Mouse (Mus musculus) layer of hippocampus, postnatal 10 days (tissue): ENCODE results near the gene 4833439L19Rik. TPM values are rescaled to one million over a fixed set of nuclear protein-coding genes. Genes with fewer than 3 reads are reported as not detected.

ENCODE experiments used
- DNase-seq, 2 experiments: peaks; one replicate each; pipeline ENCODE4 v3.0.0; 2021; ENCODE audit warnings: low spot score in 2 of 2
- microRNA-seq, 2 experiments: library from miRNA; unstranded; fragments of <30 nt; microRNA quantifications; one replicate each; pipeline ENCODE4 v1.2.0; 2021
- total RNA-seq, 2 experiments: library from RNA; stranded (reverse); gene quantifications; 2 replicates each; pipeline ENCODE4 v1.2.3; 2021

Gene 4833439L19Rik
- total RNA-seq, 2 experiments from 2014 or later: 165 to 183 TPM

- DNase-seq: no peak
These were observed 33.1 kb downstream of the 4833439L19Rik start for GRCm38 (mm10) chr13:54532134-54532533.

- no peak for DNase-seq
These were observed 38.1 kb downstream of the 4833439L19Rik start for GRCm38 (mm10) chr13:54527140-54527539.

- no peak for DNase-seq
These were observed 44.1 kb downstream of the 4833439L19Rik start for GRCm38 (mm10) chr13:54521181-54521580.

GRCm38 (mm10) chr13:54520221-54520620, 45.0 kb downstream of the 4833439L19Rik start:
- no peak for DNase-seq

GRCm38 (mm10) chr13:54505920-54506319, 59.3 kb downstream of the 4833439L19Rik start:
- DNase-seq: no peak

- no peak for DNase-seq
These were observed 60.5 kb downstream of the 4833439L19Rik start for GRCm38 (mm10) chr13:54504611-54505260.

- peak; percentile 60 to 75 for DNase-seq
These were observed 61.4 kb downstream of the 4833439L19Rik start, which contains the start of gene Simc1 for GRCm38 (mm10) chr13:54503604-54504521. Simc1 (plus strand) TSS chr13:54503779.

- no peak for DNase-seq
These were observed 62.0 kb downstream of the 4833439L19Rik start for GRCm38 (mm10) chr13:54503278-54503603.

GRCm38 (mm10) chr13:54501957-54502690, 63.1 kb downstream of the 4833439L19Rik start:
- DNase-seq: no peak

GRCm38 (mm10) chr13:54501352-54501751, 63.9 kb downstream of the 4833439L19Rik start:
- DNase-seq: no peak

Small RNA genes within 50 kb of the gene (microRNA-seq; reads per million reads assigned to microRNA genes)
- gene Gm24195: 0 reads per million in 2 experiments

Other genes starting within 250 kb of the 4833439L19Rik start
- 100 to 1,000 TPM; 686 to 743 TPM for gene Cplx2, start 194.1 kb downstream of the 4833439L19Rik start, total RNA-seq
- 10 to 100 TPM; 44.7 TPM for gene Thoc3, start 96.6 kb downstream of the 4833439L19Rik start, total RNA-seq
- gene Simc1, start 61.7 kb downstream of the 4833439L19Rik start, total RNA-seq: 10 to 100 TPM; 20.5 to 20.7 TPM
- gene Arl10, start 9.6 kb upstream of the 4833439L19Rik start, total RNA-seq: 10 to 100 TPM; 49.6 to 49.9 TPM
- gene Nop16, start 24.7 kb upstream of the 4833439L19Rik start, total RNA-seq: 10 to 100 TPM; 34.2 to 36.6 TPM
- gene Higd2a, start 24.8 kb upstream of the 4833439L19Rik start, total RNA-seq: 100 to 1,000 TPM; 168 to 177 TPM
- gene Cltb, start 45.9 kb upstream of the 4833439L19Rik start, total RNA-seq: 100 to 1,000 TPM; 308 to 332 TPM
- 10 to 100 TPM; 48.3 to 52.7 TPM for gene Faf2, start 56.3 kb upstream of the 4833439L19Rik start, total RNA-seq
- 100 to 1,000 TPM in 1 of 2 experiments, 10 to 100 TPM in 1; 95.0 to 114 TPM for gene Rnf44, start 128.5 kb upstream of the 4833439L19Rik start, total RNA-seq
- under 1 TPM; 0.16 to 0.20 TPM for gene Cdhr2, start 136.0 kb upstream of the 4833439L19Rik start, total RNA-seq
- 100 to 1,000 TPM; 204 TPM for gene Gprin1, start 184.4 kb upstream of the 4833439L19Rik start, total RNA-seq
- 100 to 1,000 TPM; 503 to 525 TPM for gene Sncb, start 201.2 kb upstream of the 4833439L19Rik start, total RNA-seq
- not detected for gene Eif4e1b, start 218.6 kb upstream of the 4833439L19Rik start, total RNA-seq
- 10 to 100 TPM; 85.6 to 92.1 TPM for gene Tspan17, start 223.9 kb upstream of the 4833439L19Rik start, total RNA-seq